Mouse (Mus musculus): ENCODE results near the gene Vmn2r72. TPM values are rescaled to one million over a fixed set of nuclear protein-coding genes. Genes with fewer than 3 reads are reported as not detected.

Vmn2r72 gene
- polyA plus RNA-seq (2015; fragmentation: Nextera tagmentation; extraction: Ambion mirVana): not detected in 2 replicates

GRCm38 (mm10) chr7:85754997-85755396, at the start of gene Vmn2r72:
Gene Vmn2r72 (minus strand): TSS chr7:85755097.
- Histone ChIP-seq H3K4me2 (replicated peaks; ENCODE audit: low read depth, low read length) (no peak within 1 kb of the TSS), H3K4me1 (ENCODE audit: insufficient read depth, low read depth, low read length) (no peaks in the 10 kb centered on the region), H3K27me3 (replicated peaks; ENCODE audit: insufficient read depth, low read length) (no peaks in the 10 kb centered on the region), H3K27ac (ENCODE audit: low read length) (no peak within 1 kb of the TSS), H3K9me3 (ENCODE audit: low read length) (no peaks in the 10 kb centered on the region), H3K4me3 (ENCODE audit: low read depth, low read length) (no peak within 1 kb of the TSS), H3K36me3 (ENCODE audit: insufficient read depth, low read length) (no peaks in the 10 kb centered on the region), H3K9ac (replicated peaks; ENCODE audit: low read depth) (no peak within 1 kb of the TSS)
- WGBS: 78% methylated on average over 1 of the region's 1 CpGs
- ATAC-seq (no peak), DNase-seq (ENCODE audit: low spot score) (no peak)
- TF ChIP-seq EP300 (IDR thresholded peaks at IDR 0.05) (no peak), CTCF (IDR thresholded peaks at IDR 0.05) (no peak)

Other genes with a start within 250 kb of the Vmn2r72 start
- not detected in 2 replicates for gene Vmn2r71, start 192.0 kb downstream of the Vmn2r72 start, polyA plus RNA-seq (2015; fragmentation: Nextera tagmentation; extraction: Ambion mirVana)
- gene Vmn2r70, start 185.9 kb downstream of the Vmn2r72 start, polyA plus RNA-seq (2015; fragmentation: Nextera tagmentation; extraction: Ambion mirVana): not detected in 2 replicates
- not detected in 2 replicates for gene Vmn2r73, start 121.2 kb upstream of the Vmn2r72 start, polyA plus RNA-seq (2015; fragmentation: Nextera tagmentation; extraction: Ambion mirVana)
- gene Vmn2r74, start 206.5 kb upstream of the Vmn2r72 start, polyA plus RNA-seq (2015; fragmentation: Nextera tagmentation; extraction: Ambion mirVana): not detected in 2 replicates

Data from lung, postnatal 0 days (tissue).